ENCODE assay signal across 23 mouse cellular contexts in the genomic region with DNA sequence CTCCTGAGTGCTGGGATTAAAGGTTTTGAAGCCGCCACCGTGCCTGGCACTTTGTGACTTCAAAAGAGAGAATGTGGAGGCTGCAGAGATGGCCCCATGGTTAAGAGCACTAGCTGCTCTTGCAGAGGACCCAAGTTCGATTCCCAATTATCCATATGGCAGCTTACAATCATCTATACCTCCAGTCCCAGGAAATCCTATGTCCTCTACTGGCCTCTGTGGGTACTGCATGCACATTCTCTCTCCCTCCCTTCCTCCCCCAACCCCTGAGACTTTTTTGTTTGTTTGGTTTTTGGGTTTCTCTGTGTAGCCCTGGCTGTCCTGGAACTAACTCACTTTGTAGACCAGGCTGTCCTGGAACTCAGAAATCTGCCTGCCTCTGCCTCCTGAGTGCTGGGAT. TPM values are rescaled to one million over a fixed set of nuclear protein-coding genes. Genes with fewer than 3 reads are reported as not detected.
DNase-seq lines count a peak whose midpoint lies in the region; ATAC-seq and TF ChIP-seq lines count a peak whose summit lies in the region.
"Had no signal": no experiment of that assay in that cellular context is flagged by ENCODE, and none has a peak within 500 bp of the region (broad histone marks: within the 10 kb centered on the region; RNA-seq: fewer than 3 reads in every experiment).

No protein-coding gene starts in this region.

- no peak overlapping the region for H3K9ac ChIP-seq in intestine, postnatal 0 days (ENCODE audit: low read depth, low read length)
- H3K9ac ChIP-seq in intestine, embryonic 16.5 days (ENCODE audit: low read depth, low read length), result no peak overlapping the region
- H3K9ac ChIP-seq in lung, postnatal 0 days (replicated peaks; ENCODE audit: low read depth), result no peak overlapping the region
- H3K9ac ChIP-seq in ES-E14 (ENCODE audit: insufficient read depth, low read depth, low read length, poor library complexity, severe bottlenecking), result no peak overlapping the region
- H3K9ac ChIP-seq in forebrain, embryonic 15.5 days (replicated peaks), result no peak overlapping the region
- H3K9ac ChIP-seq: heart, embryonic 12.5 days; hindbrain, embryonic 13.5 days; intestine, embryonic 15.5 days; liver, embryonic 13.5 days had no signal

- in situ Hi-C loops in ES-E14 (cut with MboI; ENCODE audit: low sequenced_read_pairs in 2 of 2, unreplicated experiment in 2 of 2), result no loop called here

- no peak overlapping the region for H3K27ac ChIP-seq in intestine, postnatal 0 days (ENCODE audit: low read depth, low read length)
- no peak overlapping the region for H3K27ac ChIP-seq in intestine, embryonic 16.5 days (ENCODE audit: low read length)
- H3K27ac ChIP-seq in lung, postnatal 0 days (ENCODE audit: low read length), result no peak overlapping the region
- H3K27ac ChIP-seq in ES-E14 (ENCODE audit: insufficient read depth, low read depth, low read length, poor library complexity, severe bottlenecking), result no peak overlapping the region; the same call in 1 of the 2 replicates
- no peak overlapping the region for H3K27ac ChIP-seq in forebrain, embryonic 15.5 days (replicated peaks)
- H3K27ac ChIP-seq: hindbrain, embryonic 13.5 days; intestine, embryonic 15.5 days; liver, embryonic 13.5 days had no signal

- H3K36me3 ChIP-seq in intestine, postnatal 0 days (ENCODE audit: control insufficient read depth, insufficient read depth), result no peaks in the 10 kb centered on the region
- no peaks in the 10 kb centered on the region for H3K36me3 ChIP-seq in intestine, embryonic 16.5 days (ENCODE audit: control insufficient read depth, insufficient read depth, low read length)
- H3K36me3 ChIP-seq in lung, postnatal 0 days (ENCODE audit: insufficient read depth, low read length), result no peaks in the 10 kb centered on the region
- H3K36me3 ChIP-seq in ES-E14 (ENCODE audit: control insufficient read depth, insufficient read depth, low read length, poor library complexity, severe bottlenecking), result peaks cover 24% of the 10 kb centered on the region
- peaks cover 5% of the 10 kb centered on the region for H3K36me3 ChIP-seq in forebrain, embryonic 15.5 days
- H3K36me3 ChIP-seq: G1E; heart, embryonic 12.5 days; hindbrain, embryonic 13.5 days; intestine, embryonic 15.5 days; liver, embryonic 13.5 days had no signal

- no peak overlapping the region for H3K4me2 ChIP-seq in intestine, postnatal 0 days (replicated peaks; ENCODE audit: low read depth)
- H3K4me2 ChIP-seq in intestine, embryonic 16.5 days (ENCODE audit: low read depth, low read length), result no peak overlapping the region
- H3K4me2 ChIP-seq in lung, postnatal 0 days (replicated peaks; ENCODE audit: low read depth, low read length), result no peak overlapping the region
- no peak overlapping the region for H3K4me2 ChIP-seq in forebrain, embryonic 15.5 days (replicated peaks)
- H3K4me2 ChIP-seq: heart, embryonic 12.5 days; hindbrain, embryonic 13.5 days; intestine, embryonic 15.5 days; liver, embryonic 13.5 days had no signal

- DNase-seq in lung, postnatal 0 days (ENCODE audit: low spot score), result no peak
- DNase-seq in lung, postnatal 25 days (ENCODE audit: low spot score), result no peak
- DNase-seq in ES-E14 (ENCODE audit: low read depth, low spot score), result peak; percentile 69
- DNase-seq in spleen, postnatal 4 days (ENCODE audit: low spot score in 2 of 2), result no peak
- DNase-seq: adrenal gland, adult 2 months; cerebellum, adult 9-11 months; embryo, embryonic 11 days; liver, embryonic 13.5 days; midbrain, embryonic 14.5 days; right cerebral cortex, postnatal 4 days; thymus, postnatal 36 days had no signal

- TF ChIP-seq EP300 in lung, postnatal 0 days (IDR thresholded peaks at IDR 0.05), result no peak

- peaks cover 8% of the 10 kb centered on the region; the same call in 1 of the 2 replicates for H3K9me3 ChIP-seq in intestine, postnatal 0 days (ENCODE audit: control insufficient read depth)
- no peaks in the 10 kb centered on the region for H3K9me3 ChIP-seq in intestine, embryonic 16.5 days (ENCODE audit: control insufficient read depth, low read length)
- H3K9me3 ChIP-seq in lung, postnatal 0 days (ENCODE audit: low read length), result no peaks in the 10 kb centered on the region
- H3K9me3 ChIP-seq in ES-E14 (ENCODE audit: control insufficient read depth, insufficient read depth, low read depth, low read length), result no peaks in the 10 kb centered on the region
- no peaks in the 10 kb centered on the region for H3K9me3 ChIP-seq in forebrain, embryonic 15.5 days
- H3K9me3 ChIP-seq: intestine, embryonic 15.5 days had no signal

- no peak overlapping the region for H3K4me3 ChIP-seq in intestine, postnatal 0 days (ENCODE audit: low read depth, low read length)
- no peak overlapping the region for H3K4me3 ChIP-seq in intestine, embryonic 16.5 days (ENCODE audit: low read length)
- no peak overlapping the region for H3K4me3 ChIP-seq in lung, postnatal 0 days (ENCODE audit: low read depth, low read length)
- no peak overlapping the region for H3K4me3 ChIP-seq in ES-E14 (ENCODE audit: insufficient read depth in 1 of 2, low read depth in 1 of 2, low read length in 2 of 2, poor library complexity in 1 of 2, severe bottlenecking in 1 of 2)
- H3K4me3 ChIP-seq in forebrain, embryonic 15.5 days, result no peak overlapping the region
- H3K4me3 ChIP-seq: heart, embryonic 12.5 days; hindbrain, embryonic 13.5 days; intestine, embryonic 15.5 days; liver, embryonic 13.5 days; megakaryocyte, embryonic 14.5 days had no signal

- peak; percentile 36 for TF ChIP-seq CTCF in intestine, postnatal 0 days (IDR thresholded peaks at IDR 0.05; ENCODE audit: low read depth)
- peak; percentile 33 for TF ChIP-seq CTCF in lung, postnatal 0 days (IDR thresholded peaks at IDR 0.05)

- no peaks in the 10 kb centered on the region for H3K4me1 ChIP-seq in intestine, postnatal 0 days (replicated peaks; ENCODE audit: control insufficient read depth, insufficient read depth, low read length)
- H3K4me1 ChIP-seq in intestine, embryonic 16.5 days (ENCODE audit: control insufficient read depth, insufficient read depth, low read length), result no peaks in the 10 kb centered on the region
- no peaks in the 10 kb centered on the region for H3K4me1 ChIP-seq in lung, postnatal 0 days (ENCODE audit: insufficient read depth, low read depth, low read length)
- H3K4me1 ChIP-seq in ES-E14 (ENCODE audit: control insufficient read depth in 2 of 2, insufficient read depth in 2 of 2, low read length in 2 of 2, poor library complexity in 1 of 2), result peaks cover 11 to 12% of the 10 kb centered on the region in 2 experiments
- H3K4me1 ChIP-seq in forebrain, embryonic 15.5 days, result no peaks in the 10 kb centered on the region
- H3K4me1 ChIP-seq: heart, embryonic 12.5 days; hindbrain, embryonic 13.5 days; intestine, embryonic 15.5 days; liver, embryonic 13.5 days; megakaryocyte, embryonic 14.5 days had no signal

- H3K27me3 ChIP-seq in intestine, postnatal 0 days (replicated peaks; ENCODE audit: control insufficient read depth, insufficient read depth, low read length), result no peaks in the 10 kb centered on the region
- H3K27me3 ChIP-seq in intestine, embryonic 16.5 days (replicated peaks; ENCODE audit: control insufficient read depth, insufficient read depth, low read length), result no peaks in the 10 kb centered on the region
- no peaks in the 10 kb centered on the region for H3K27me3 ChIP-seq in lung, postnatal 0 days (replicated peaks; ENCODE audit: insufficient read depth, low read length)
- no peaks in the 10 kb centered on the region for H3K27me3 ChIP-seq in forebrain, embryonic 15.5 days
- H3K27me3 ChIP-seq: heart, embryonic 12.5 days; hindbrain, embryonic 13.5 days; intestine, embryonic 15.5 days; liver, embryonic 13.5 days; megakaryocyte, embryonic 14.5 days had no signal

- ATAC-seq in intestine, postnatal 0 days, result no peak
- no peak for ATAC-seq in intestine, embryonic 16.5 days
- ATAC-seq in lung, postnatal 0 days, result no peak
- peak; percentile 44 for ATAC-seq in granulocyte monocyte progenitor cell, adult 5-6 weeks (replicated peaks; ENCODE audit: poor library complexity, severe bottlenecking)
- no peak for ATAC-seq in forebrain, embryonic 15.5 days (replicated peaks)
- ATAC-seq: forebrain, embryonic 16.5 days; intestine, embryonic 15.5 days had no signal

- WGBS in intestine, postnatal 0 days, result 90% methylated on average over 3 of the region's 3 CpGs
- 87% methylated on average over 3 of the region's 3 CpGs for WGBS in intestine, embryonic 16.5 days
- WGBS in lung, postnatal 0 days, result 87% methylated on average over 3 of the region's 3 CpGs
- WGBS in forebrain, embryonic 15.5 days, result 93% methylated on average over 3 of the region's 3 CpGs

TF ChIP-seq in ES-E14, 5 proteins besides CTCF, POLR2A, EP300 and RAD21:
- no peak for TF ChIP-seq MAFK (IDR thresholded peaks at IDR 0.05; ENCODE audit: insufficient read depth, low read depth, low read length)
- TF ChIP-seq HCFC1 (IDR thresholded peaks at IDR 0.05; ENCODE audit: borderline replicate concordance, insufficient read depth, low read length), result no peak
- no peak for TF ChIP-seq ZNF384 (IDR thresholded peaks at IDR 0.05; ENCODE audit: low read depth, low read length)
- TF ChIP-seq CHD2 (IDR thresholded peaks at IDR 0.05; ENCODE audit: low read depth, low read length), result no peak
- TF ChIP-seq ZC3H11A (IDR thresholded peaks at IDR 0.05; ENCODE audit: borderline replicate concordance, low read depth, low read length), result no peak

RNA-seq across cellular contexts. Expression of a gene that starts 26.6 kb away (rescaled TPM):
- 6.9 and 8.6 TPM in 2 replicates for polyA plus RNA-seq in intestine, postnatal 0 days (2015; fragmentation: Nextera tagmentation; extraction: Ambion mirVana)
- polyA plus RNA-seq in intestine, embryonic 16.5 days (2015; fragmentation: Nextera tagmentation; extraction: Ambion mirVana), result 15.2 and 19.7 TPM in 2 replicates
- polyA plus RNA-seq in lung, postnatal 0 days (2015; fragmentation: Nextera tagmentation; extraction: Ambion mirVana), result 19.4 and 22.1 TPM in 2 replicates
- total RNA-seq in ES-E14 (2012; rRNA removed), result 50.6 and 86.6 TPM in 2 replicates
- 22.5 and 42.2 TPM in 2 replicates for total RNA-seq in granulocyte monocyte progenitor cell, adult 5-6 weeks (2014; fragmentation: Nextera tagmentation)
- 25.2 and 105 TPM in 2 replicates for total RNA-seq in granulocyte monocyte progenitor cell, adult 5-6 weeks (2017)
- polyA plus RNA-seq in forebrain, embryonic 15.5 days (2015; fragmentation: Nextera tagmentation; extraction: Ambion mirVana), result 28.9 and 29.1 TPM in 2 replicates

RNA-seq across cellular contexts. Expression of a gene that starts 27.2 kb away (rescaled TPM):
- 0.04 TPM in 1 of 2 replicates, not detected in the other for polyA plus RNA-seq in intestine, postnatal 0 days (2015; fragmentation: Nextera tagmentation; extraction: Ambion mirVana)
- 0.13 and 0.43 TPM in 2 replicates for polyA plus RNA-seq in intestine, embryonic 16.5 days (2015; fragmentation: Nextera tagmentation; extraction: Ambion mirVana)
- polyA plus RNA-seq in lung, postnatal 0 days (2015; fragmentation: Nextera tagmentation; extraction: Ambion mirVana), result 0.08 and 0.19 TPM in 2 replicates
- 12.3 and 18.8 TPM in 2 replicates for total RNA-seq in ES-E14 (2012; rRNA removed)
- 5.6 and 7.6 TPM in 2 replicates for total RNA-seq in granulocyte monocyte progenitor cell, adult 5-6 weeks (2014; fragmentation: Nextera tagmentation)
- 7.2 and 7.5 TPM in 2 replicates for total RNA-seq in granulocyte monocyte progenitor cell, adult 5-6 weeks (2017)
- 1.4 and 1.5 TPM in 2 replicates for polyA plus RNA-seq in forebrain, embryonic 15.5 days (2015; fragmentation: Nextera tagmentation; extraction: Ambion mirVana)
- total RNA-seq: gastrocnemius, postnatal 4 days; heart, postnatal 25 days had no signal
- polyA plus RNA-seq: G1E; heart, embryonic 12.5 days had no signal
